Mouse (Mus musculus) lung, adult 2 months (tissue): ENCODE measurements around the gene Bcl11a.

Source experiments
- CTCF ChIP-seq: fragments of 200-500 bp; IDR thresholded peaks from 2 replicates; pipeline ENCODE4 v1.5.1; 2011; ENCODE audit warnings: mild to moderate bottlenecking, low read length, control low read depth; ENCODE audit not compliant: insufficient read depth
- POLR2A ChIP-seq: fragments of 200-500 bp; IDR thresholded peaks from 2 replicates; pipeline ENCODE4 v1.6.1; 2011; ENCODE audit warnings: low read depth, mild to moderate bottlenecking, control low read depth, low read length, borderline replicate concordance; ENCODE audit errors: extremely low read depth

DNA sequence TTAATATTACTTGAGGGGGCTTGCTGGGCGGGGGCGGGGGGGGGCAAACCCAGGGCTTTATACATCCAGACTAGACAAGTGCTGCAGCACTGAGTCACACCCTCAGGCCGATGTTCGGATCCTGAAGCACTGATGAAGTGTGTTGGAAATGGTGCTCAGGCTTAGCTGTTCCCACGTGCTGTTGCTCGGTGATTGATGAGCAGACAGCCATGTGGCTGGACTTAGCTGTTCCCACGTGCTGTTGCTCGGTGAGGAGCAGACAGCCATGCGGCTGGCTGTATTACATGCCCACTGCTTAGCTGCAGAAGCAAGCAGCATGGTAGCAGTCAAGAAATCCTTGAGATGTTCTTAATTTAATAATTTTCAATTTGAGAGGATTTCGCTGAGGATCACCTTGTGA, 75.2 kb downstream of the Bcl11a start:
- TF ChIP-seq CTCF = no peak
- TF ChIP-seq POLR2A = no peak
